Mouse (Mus musculus) cerebellum, adult 2 months (tissue): ENCODE measurements around the gene Otogl.

Experiments used
- CTCF ChIP-seq: fragments of 200-500 bp; IDR thresholded peaks from 2 replicates; pipeline ENCODE4 v1.5.1; 2011; ENCODE audit warnings: low read depth, mild to moderate bottlenecking, control low read depth, low read length, moderate library complexity, borderline replicate concordance; ENCODE audit not compliant: insufficient read depth
- POLR2A ChIP-seq: fragments of 200-500 bp; IDR thresholded peaks from 2 replicates; pipeline ENCODE4 v1.6.1; 2011; ENCODE audit warnings: low read length, control low read depth, borderline replicate concordance; ENCODE audit not compliant: insufficient read depth

- TF ChIP-seq CTCF = no peak
- TF ChIP-seq POLR2A = no peak
These were observed 42.5 kb upstream of the Otogl start for GRCm38 (mm10) chr10:107954444-107954843.
